Mouse (Mus musculus) cortical plate, adult 2 months (tissue): Measurements from ENCODE around the gene Slx4. TPM values are rescaled to one million over a fixed set of nuclear protein-coding genes. Genes with fewer than 3 reads are reported as not detected.

Source experiments
- H3K27ac ChIP-seq: fragments of 200-500 bp; 2 replicates; pipeline ENCODE4 v1.5.1; 2012; ENCODE audit warnings: low read length, control low read depth, inconsistent platforms; ENCODE audit not compliant: insufficient read depth
- H3K4me1 ChIP-seq: fragments of 200-500 bp; 2 replicates; pipeline ENCODE4 v1.6.1; 2011; ENCODE audit warnings: low read length; ENCODE audit not compliant: control insufficient read depth, insufficient read depth
- H3K4me3 ChIP-seq: fragments of 200-500 bp; 2 replicates; pipeline ENCODE4 v1.5.1; 2011; ENCODE audit warnings: mild to moderate bottlenecking, low read length, control low read depth; ENCODE audit not compliant: insufficient read depth
- CTCF ChIP-seq: fragments of 200-500 bp; IDR thresholded peaks from 2 replicates; pipeline ENCODE4 v1.5.1; 2011; ENCODE audit warnings: mild to moderate bottlenecking, control low read depth, low read length; ENCODE audit not compliant: insufficient read depth; ENCODE audit errors: extremely low read depth
- POLR2A ChIP-seq: fragments of 200-500 bp; IDR thresholded peaks from 2 replicates; pipeline ENCODE4 v1.6.1; 2011; ENCODE audit warnings: mild to moderate bottlenecking, low read length, control low read depth; ENCODE audit not compliant: insufficient read depth; ENCODE audit errors: extremely low read depth
- polyA plus RNA-seq: library from polyadenylated mRNA; depleted of rRNA; stranded (reverse); fragments of >200 nt; gene quantifications from 2 replicates; pipeline ENCODE4 v1.2.3, GENCODE M21; 2012; rRNA removed

Gene Slx4
- polyA plus RNA-seq, 1 experiment = 37.2 TPM

GRCm38 (mm10) chr16:3959261-3959660, 44.3 kb downstream of the Slx4 start:
- TF ChIP-seq CTCF = no peak
- no peak for TF ChIP-seq POLR2A
- Histone ChIP-seq H3K27ac (no peak overlapping the region), H3K4me1 (no peaks in the 10 kb centered on the region), H3K4me3 (no peak overlapping the region)

- H3K27ac ChIP-seq = no peak overlapping the region
- no peaks in the 10 kb centered on the region for H3K4me1 ChIP-seq
- no peak for TF ChIP-seq CTCF
- no peak overlapping the region for H3K4me3 ChIP-seq
Observed at GRCm38 (mm10) chr16:3956369-3956768, 47.2 kb downstream of the Slx4 start.

DNA sequence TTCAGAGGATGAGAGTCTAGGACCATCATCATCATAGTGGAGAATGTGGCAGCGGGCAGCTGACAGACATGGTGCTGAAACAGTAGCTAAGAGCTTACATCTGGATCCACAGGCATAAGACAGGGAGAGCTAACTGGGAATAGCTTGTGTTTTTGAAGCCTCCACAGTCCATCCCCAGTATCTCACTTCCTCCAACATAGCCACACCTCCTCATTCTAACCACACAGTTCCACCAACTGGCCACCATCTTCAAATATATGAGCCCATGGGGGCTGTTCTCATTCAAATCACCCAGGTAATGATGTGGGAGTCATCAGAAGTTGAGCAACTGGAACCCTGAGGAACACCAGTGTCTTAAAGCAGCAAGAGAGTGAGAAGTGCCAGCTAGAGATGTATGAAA, 52.4 kb downstream of the Slx4 start:
- H3K4me3 ChIP-seq = no peak overlapping the region
- H3K4me1 ChIP-seq = no peaks in the 10 kb centered on the region
- no peak for TF ChIP-seq POLR2A
- TF ChIP-seq CTCF = no peak
- H3K27ac ChIP-seq = no peak overlapping the region

DNA sequence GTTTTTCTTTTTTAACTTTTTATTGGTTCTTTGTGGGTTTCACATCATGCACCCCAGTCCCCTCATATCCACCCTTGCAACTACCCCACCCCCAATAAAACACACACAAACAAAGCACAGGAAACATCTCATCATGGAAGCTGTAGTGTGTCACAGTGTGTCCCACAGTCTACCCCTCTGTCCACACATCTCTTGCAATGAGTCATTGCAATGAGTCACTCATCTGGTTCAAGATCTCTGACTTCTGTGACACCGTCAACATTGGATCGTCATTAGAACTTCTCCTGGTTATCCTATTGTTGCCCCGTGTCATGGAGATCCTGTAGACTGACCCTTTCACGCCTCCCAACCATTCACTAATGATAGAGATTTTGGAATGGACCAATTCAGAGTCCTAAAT, 68.9 kb downstream of the Slx4 start:
- Histone ChIP-seq H3K4me3 (no peak overlapping the region), H3K27ac (no peak overlapping the region), H3K4me1 (no peaks in the 10 kb centered on the region)
- no peak for TF ChIP-seq POLR2A
- TF ChIP-seq CTCF = no peak

DNA sequence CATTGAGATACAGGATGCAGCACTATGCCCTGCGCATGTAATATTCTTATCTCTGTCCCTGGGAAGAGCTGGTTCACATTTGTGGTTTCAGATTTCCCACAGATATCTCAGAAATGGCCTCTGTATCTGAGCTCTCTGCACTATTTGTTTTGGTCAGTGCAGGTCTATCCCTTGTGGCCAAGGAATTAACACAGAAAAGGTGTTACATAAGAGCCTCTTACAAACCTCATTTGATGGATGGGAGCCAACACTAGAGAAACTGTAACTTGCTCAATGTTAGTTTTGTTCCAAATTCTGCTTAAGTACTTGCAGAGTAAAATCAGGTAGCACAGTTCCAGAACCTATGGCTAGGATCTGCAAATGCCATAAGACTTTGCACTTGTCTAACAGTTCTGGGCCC, 69.5 kb downstream of the Slx4 start:
- H3K27ac ChIP-seq = no peak overlapping the region
- no peaks in the 10 kb centered on the region for H3K4me1 ChIP-seq
- H3K4me3 ChIP-seq = no peak overlapping the region
- TF ChIP-seq POLR2A (no peak), CTCF (no peak)

DNA sequence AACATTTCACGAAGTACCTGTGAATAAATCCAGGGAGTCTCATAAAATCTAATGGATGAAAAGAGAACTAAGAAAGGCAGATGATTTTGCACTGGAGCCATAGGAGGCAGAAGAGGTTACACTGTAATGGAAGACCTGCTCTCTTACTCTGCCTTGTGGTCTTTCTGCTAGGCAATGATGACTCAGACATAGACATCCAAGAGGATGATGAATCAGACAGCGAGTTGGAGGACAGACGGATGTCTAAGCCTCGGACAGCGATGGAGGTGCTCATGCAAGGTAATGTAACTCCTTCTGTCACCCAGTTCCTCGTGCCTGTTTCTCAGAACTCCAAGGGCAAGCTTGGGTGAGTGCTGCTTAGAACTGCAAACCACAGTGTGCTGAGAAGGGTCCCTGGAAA, 70.0 kb downstream of the Slx4 start:
- H3K27ac ChIP-seq = no peak overlapping the region
- TF ChIP-seq CTCF (no peak), POLR2A (no peak)
- no peaks in the 10 kb centered on the region for H3K4me1 ChIP-seq

GRCm38 (mm10) chr16:3929151-3929550, 74.4 kb downstream of the Slx4 start:
- Histone ChIP-seq H3K4me3 (no peak overlapping the region), H3K27ac (no peak overlapping the region), H3K4me1 (no peaks in the 10 kb centered on the region)
- no peak for TF ChIP-seq CTCF
- TF ChIP-seq POLR2A = no peak

More for the DNA sequence above, 70.0 kb downstream of the Slx4 start:
- H3K4me3 ChIP-seq = no peak overlapping the region

Other genes with a start within 250 kb of the Slx4 start
- gene Olfr15, start 172.9 kb downstream of the Slx4 start, polyA plus RNA-seq = not detected in 2 replicates
- 3.3 and 3.4 TPM in 2 replicates for gene Zfp174, start 156.5 kb downstream of the Slx4 start, polyA plus RNA-seq
- gene Naa60, start 131.4 kb downstream of the Slx4 start, polyA plus RNA-seq = 112 and 113 TPM in 2 replicates
- 11.4 and 11.7 TPM in 2 replicates for gene Zfp597, start 119.2 kb downstream of the Slx4 start, polyA plus RNA-seq
- 0.45 and 0.54 TPM in 2 replicates for gene Gm20695, start 119.1 kb downstream of the Slx4 start, polyA plus RNA-seq
- gene 1700037C18Rik, start 95.1 kb downstream of the Slx4 start, polyA plus RNA-seq = 8.8 and 9.5 TPM in 2 replicates
- gene Cluap1, start 95.0 kb downstream of the Slx4 start, polyA plus RNA-seq = 25.2 and 27.5 TPM in 2 replicates
- gene Nlrc3, start 27.1 kb downstream of the Slx4 start, polyA plus RNA-seq = 0.83 and 0.92 TPM in 2 replicates
- gene Dnase1, start 33.2 kb upstream of the Slx4 start, polyA plus RNA-seq = not detected in 2 replicates
- 75.8 and 77.7 TPM in 2 replicates for gene Trap1, start 74.1 kb upstream of the Slx4 start, polyA plus RNA-seq
- 24.8 and 26.8 TPM in 2 replicates for gene Crebbp, start 210.2 kb upstream of the Slx4 start, polyA plus RNA-seq